27 mouse cellular contexts compared by ENCODE assay signal in the genomic region with DNA sequence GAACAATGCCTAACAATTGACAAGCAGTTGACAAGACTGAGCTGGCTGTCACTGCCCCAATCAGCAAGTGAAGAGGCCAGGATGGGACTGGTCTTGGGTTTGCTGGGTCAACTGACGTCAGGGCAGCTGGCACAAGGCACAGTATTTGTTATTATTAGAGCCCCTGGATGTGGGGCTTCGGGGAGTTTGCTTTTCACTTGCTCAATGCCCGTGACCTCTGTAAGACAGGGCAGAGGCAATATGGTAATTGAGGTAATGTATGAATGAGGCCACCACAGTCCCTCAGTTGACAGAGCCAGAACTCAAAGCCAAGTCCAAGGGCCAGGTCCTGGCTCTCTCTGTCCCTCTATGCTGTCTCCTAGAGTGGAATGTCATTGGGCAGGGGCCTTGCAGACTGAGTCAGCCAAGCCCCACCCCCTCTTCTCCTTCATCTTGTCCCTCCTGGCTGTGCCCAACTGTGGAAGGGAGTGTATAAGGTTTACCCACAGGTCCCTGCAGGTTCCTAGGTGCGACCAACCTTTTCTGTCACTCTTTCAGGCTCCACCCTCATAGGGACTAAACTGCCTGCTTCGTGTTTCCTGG. TPM values are rescaled to one million over a fixed set of nuclear protein-coding genes. Genes with fewer than 3 reads are reported as not detected.
DNase-seq lines count a peak whose midpoint lies in the region; ATAC-seq and TF ChIP-seq lines count a peak whose summit lies in the region.
"Had no signal": no experiment of that assay in that cellular context is flagged by ENCODE, and none has a peak within 500 bp of the region (broad histone marks: within the 10 kb centered on the region; RNA-seq: fewer than 3 reads in every experiment).

No protein-coding gene starts in this region.

- no peak for TF ChIP-seq EP300 in heart, adult 2 months (IDR thresholded peaks at IDR 0.05; ENCODE audit: insufficient read depth, low read depth, low read length)

- no peak for ATAC-seq in heart, embryonic 15.5 days (replicated peaks; ENCODE audit: insufficient number of reproducible peaks, insufficient read depth, low FRiP score, low read depth)
- 0 out of 2 replicates have a peak, but pooled peaks have one; percentile 17 for ATAC-seq in liver, embryonic 13.5 days (ENCODE audit: low read depth)
- no peak; the same call in 1 of the 2 replicates for ATAC-seq in liver, embryonic 12.5 days
- no peak for ATAC-seq in midbrain, embryonic 11.5 days (ENCODE audit: low FRiP score)

- DNase-seq in adrenal gland, adult 2 months: peak; percentile 60
- DNase-seq in adrenal gland, adult 18-20 months (ENCODE audit: low spot score in 2 of 2): no peak
- no peak for DNase-seq in heart, adult 2 months
- DNase-seq in liver, embryonic 13.5 days: no peak
- DNase-seq in induced T-regulatory cell, adult 2 months (ENCODE audit: low read depth): peak; percentile 41
- no peak for DNase-seq in midbrain, embryonic 11.5 days (ENCODE audit: low spot score, missing footprints)
- DNase-seq: cerebellum, adult 8-10 months; gastrocnemius, postnatal 14 days; kidney, adult 11 months; lung, embryonic 14.5 days; right cerebral cortex, adult 18-20 months had no signal

- no peak overlapping the region for H3K4me2 ChIP-seq in heart, embryonic 15.5 days
- no peak overlapping the region for H3K4me2 ChIP-seq in liver, embryonic 13.5 days
- H3K4me2 ChIP-seq in liver, embryonic 12.5 days: no peak overlapping the region
- no peak overlapping the region for H3K4me2 ChIP-seq in midbrain, embryonic 11.5 days
- H3K4me2 ChIP-seq: hindbrain, embryonic 14.5 days; limb, embryonic 12.5 days; lung, embryonic 14.5 days had no signal

- TF ChIP-seq CTCF in heart, adult 2 months (IDR thresholded peaks at IDR 0.05): no peak

- no peak overlapping the region for H3K9ac ChIP-seq in heart, embryonic 15.5 days
- no peak overlapping the region for H3K9ac ChIP-seq in heart, adult 2 months (ENCODE audit: low read depth, low read length)
- H3K9ac ChIP-seq in liver, embryonic 13.5 days: no peak overlapping the region
- H3K9ac ChIP-seq in liver, embryonic 12.5 days: no peak overlapping the region
- H3K9ac ChIP-seq in midbrain, embryonic 11.5 days (ENCODE audit: low read length): no peak overlapping the region
- H3K9ac ChIP-seq: hindbrain, embryonic 14.5 days; limb, embryonic 12.5 days; lung, embryonic 14.5 days had no signal

- WGBS in heart, embryonic 15.5 days: 53% methylated on average over 5 of the region's 5 CpGs
- 70% methylated on average over 5 of the region's 5 CpGs for whole genome bisulfite sequencing in heart, adult 2 months
- 46% methylated on average over 5 of the region's 5 CpGs for WGBS in liver, embryonic 13.5 days (ENCODE audit: insufficient replicate concordance)
- 51% methylated on average over 5 of the region's 5 CpGs for WGBS in liver, embryonic 12.5 days (ENCODE audit: insufficient replicate concordance)
- WGBS in midbrain, embryonic 11.5 days: 68% methylated on average over 5 of the region's 5 CpGs

- H3K27me3 ChIP-seq in heart, embryonic 15.5 days: no peaks in the 10 kb centered on the region
- H3K27me3 ChIP-seq in heart, adult 2 months (ENCODE audit: control insufficient read depth, insufficient read depth, low read length): no peaks in the 10 kb centered on the region
- peaks cover 14% of the 10 kb centered on the region for H3K27me3 ChIP-seq in liver, embryonic 13.5 days
- peaks cover 31% of the 10 kb centered on the region for H3K27me3 ChIP-seq in liver, embryonic 12.5 days (replicated peaks)
- H3K27me3 ChIP-seq in midbrain, embryonic 11.5 days (ENCODE audit: control insufficient read depth, insufficient read depth, low read length): no peaks in the 10 kb centered on the region
- H3K27me3 ChIP-seq: limb, embryonic 12.5 days had no signal

- intact Hi-C loops in heart, adult 2 months (cut with DNase I): no loop called here

- H3K36me3 ChIP-seq in heart, embryonic 15.5 days: no peaks in the 10 kb centered on the region
- H3K36me3 ChIP-seq in heart, adult 2 months (ENCODE audit: control insufficient read depth, insufficient read depth, low read length): no peaks in the 10 kb centered on the region
- no peaks in the 10 kb centered on the region for H3K36me3 ChIP-seq in liver, embryonic 13.5 days
- H3K36me3 ChIP-seq in liver, embryonic 12.5 days: no peaks in the 10 kb centered on the region
- no peaks in the 10 kb centered on the region for H3K36me3 ChIP-seq in midbrain, embryonic 11.5 days (ENCODE audit: control insufficient read depth, insufficient read depth, low read length)
- H3K36me3 ChIP-seq: limb, embryonic 12.5 days; midbrain, embryonic 10.5 days had no signal

- H3K4me1 ChIP-seq in heart, embryonic 15.5 days (replicated peaks): peaks cover 40% of the 10 kb centered on the region
- H3K4me1 ChIP-seq in heart, adult 2 months (ENCODE audit: control insufficient read depth, insufficient read depth, low read length): peaks cover 2% of the 10 kb centered on the region
- H3K4me1 ChIP-seq in liver, embryonic 13.5 days (replicated peaks): peaks cover 8% of the 10 kb centered on the region
- H3K4me1 ChIP-seq in liver, embryonic 12.5 days: peaks cover 19% of the 10 kb centered on the region; the same call in 1 of the 2 replicates
- peaks cover 2% of the 10 kb centered on the region; the same call in 1 of the 2 replicates for H3K4me1 ChIP-seq in midbrain, embryonic 11.5 days (ENCODE audit: control insufficient read depth, insufficient read depth, low read length)

- no peaks in the 10 kb centered on the region for H3K79me2 ChIP-seq in heart, adult 2 months (replicated peaks; ENCODE audit: control insufficient read depth, insufficient read depth, low read length)

- H3K9me3 ChIP-seq in heart, embryonic 15.5 days (replicated peaks): no peaks in the 10 kb centered on the region
- H3K9me3 ChIP-seq in liver, embryonic 13.5 days (replicated peaks): no peaks in the 10 kb centered on the region
- H3K9me3 ChIP-seq in liver, embryonic 12.5 days (replicated peaks): no peaks in the 10 kb centered on the region
- no peaks in the 10 kb centered on the region for H3K9me3 ChIP-seq in midbrain, embryonic 11.5 days (ENCODE audit: control insufficient read depth, low read length)
- H3K9me3 ChIP-seq: limb, embryonic 12.5 days; midbrain, embryonic 10.5 days had no signal

- no peak overlapping the region for H3K4me3 ChIP-seq in heart, embryonic 15.5 days
- H3K4me3 ChIP-seq in heart, adult 2 months: no peak overlapping the region
- H3K4me3 ChIP-seq in liver, embryonic 13.5 days (replicated peaks): no peak overlapping the region
- no peak overlapping the region for H3K4me3 ChIP-seq in liver, embryonic 12.5 days
- H3K4me3 ChIP-seq in midbrain, embryonic 11.5 days (ENCODE audit: low read depth, low read length): no peak overlapping the region
- H3K4me3 ChIP-seq: limb, embryonic 12.5 days; midbrain, embryonic 10.5 days had no signal

- no peak for TF ChIP-seq POLR2A in heart, adult 2 months (IDR thresholded peaks at IDR 0.05; ENCODE audit: insufficient read depth, low read depth, low read length)

- peak overlapping the region; percentile 18; the same call in 1 of the 2 replicates for H3K27ac ChIP-seq in heart, embryonic 15.5 days
- H3K27ac ChIP-seq in heart, adult 2 months: no peak overlapping the region
- H3K27ac ChIP-seq in liver, embryonic 13.5 days: no peak overlapping the region
- H3K27ac ChIP-seq in liver, embryonic 12.5 days: no peak overlapping the region
- no peak overlapping the region for H3K27ac ChIP-seq in midbrain, embryonic 11.5 days (ENCODE audit: low read depth, low read length)
- H3K27ac ChIP-seq: hindbrain, embryonic 14.5 days; limb, embryonic 12.5 days; macrophage; midbrain, embryonic 10.5 days; stomach, postnatal 0 days had no signal

RNA-seq across cellular contexts. Expression of a gene that starts 7.7 kb away (rescaled TPM):
- 1 to 10 TPM; 3.0 to 3.8 TPM for total RNA-seq in adrenal gland, adult 2 months (2021)
- polyA plus RNA-seq in adrenal gland, adult 2 months (2012; rRNA removed): 32.1 and 38.2 TPM in 2 replicates
- total RNA-seq in adrenal gland, adult 18-20 months (2021): 1 to 10 TPM; 3.7 to 4.1 TPM
- polyA plus RNA-seq in heart, embryonic 15.5 days (2015; fragmentation: Nextera tagmentation; extraction: Ambion mirVana): 5.1 and 8.3 TPM in 2 replicates
- under 1 TPM; 0.34 to 0.48 TPM for total RNA-seq in heart, adult 2 months (2021)
- polyA plus RNA-seq in heart, adult 2 months (2012; rRNA removed): 0.94 and 1.2 TPM in 2 replicates
- 1.2 and 1.3 TPM in 2 replicates for polyA plus RNA-seq in liver, embryonic 13.5 days (2015; fragmentation: Nextera tagmentation; extraction: Ambion mirVana)
- polyA plus RNA-seq in liver, embryonic 12.5 days (2016; fragmentation: Nextera tagmentation; extraction: Ambion mirVana): 1.8 TPM in 2 replicates
- polyA plus RNA-seq in midbrain, embryonic 11.5 days (2014; fragmentation: Nextera tagmentation; extraction: Ambion mirVana): 2.2 and 2.5 TPM in 2 replicates

RNA-seq across cellular contexts. Expression of a gene that starts 10.8 kb away (rescaled TPM):
- total RNA-seq in adrenal gland, adult 2 months (2021): not detected
- not detected in 2 replicates for polyA plus RNA-seq in adrenal gland, adult 2 months (2012; rRNA removed)
- not detected for total RNA-seq in adrenal gland, adult 18-20 months (2021)
- not detected in 2 replicates for polyA plus RNA-seq in heart, embryonic 15.5 days (2015; fragmentation: Nextera tagmentation; extraction: Ambion mirVana)
- not detected for total RNA-seq in heart, adult 2 months (2021)
- polyA plus RNA-seq in heart, adult 2 months (2012; rRNA removed): 4.9 and 6.8 TPM in 2 replicates
- polyA plus RNA-seq in liver, embryonic 13.5 days (2015; fragmentation: Nextera tagmentation; extraction: Ambion mirVana): not detected in 2 replicates
- polyA plus RNA-seq in liver, embryonic 12.5 days (2016; fragmentation: Nextera tagmentation; extraction: Ambion mirVana): not detected in 2 replicates
- not detected in 2 replicates for polyA plus RNA-seq in midbrain, embryonic 11.5 days (2014; fragmentation: Nextera tagmentation; extraction: Ambion mirVana)
- total RNA-seq: gastrocnemius, postnatal 14 days; layer of hippocampus, postnatal 10 days; left cerebral cortex, postnatal 10 days; monocyte, adult 5-6 weeks had no signal
- polyA plus RNA-seq: forebrain, embryonic 11.5 days; hindbrain, embryonic 14.5 days; kidney, embryonic 16.5 days; limb, embryonic 12.5 days; lung, embryonic 14.5 days; macrophage; midbrain, embryonic 10.5 days; neural tube, embryonic 11.5 days; stomach, postnatal 0 days; urinary bladder, adult 2 months had no signal

RNA-seq across cellular contexts. Expression of a gene that starts 13.0 kb away (rescaled TPM):
- not detected for total RNA-seq in adrenal gland, adult 2 months (2021)
- polyA plus RNA-seq in adrenal gland, adult 2 months (2012; rRNA removed): not detected in 2 replicates
- total RNA-seq in adrenal gland, adult 18-20 months (2021): not detected
- not detected in 2 replicates for polyA plus RNA-seq in heart, embryonic 15.5 days (2015; fragmentation: Nextera tagmentation; extraction: Ambion mirVana)
- total RNA-seq in heart, adult 2 months (2021): not detected
- 0.41 TPM in 1 of 2 replicates, not detected in the other for polyA plus RNA-seq in heart, adult 2 months (2012; rRNA removed)
- polyA plus RNA-seq in liver, embryonic 13.5 days (2015; fragmentation: Nextera tagmentation; extraction: Ambion mirVana): not detected in 2 replicates
- not detected in 2 replicates for polyA plus RNA-seq in liver, embryonic 12.5 days (2016; fragmentation: Nextera tagmentation; extraction: Ambion mirVana)
- polyA plus RNA-seq in midbrain, embryonic 11.5 days (2014; fragmentation: Nextera tagmentation; extraction: Ambion mirVana): not detected in 2 replicates
- total RNA-seq: gastrocnemius, postnatal 14 days; layer of hippocampus, postnatal 10 days; left cerebral cortex, postnatal 10 days; monocyte, adult 5-6 weeks had no signal
- polyA plus RNA-seq: forebrain, embryonic 11.5 days; hindbrain, embryonic 14.5 days; kidney, embryonic 16.5 days; large intestine, adult 2 months; limb, embryonic 12.5 days; lung, embryonic 14.5 days; macrophage; midbrain, embryonic 10.5 days; neural tube, embryonic 11.5 days; stomach, postnatal 0 days; thymus, postnatal 0 days; urinary bladder, adult 2 months had no signal

RNA-seq across cellular contexts. Expression of a gene that starts 18.3 kb away (rescaled TPM):
- total RNA-seq in adrenal gland, adult 2 months (2021): not detected
- 0.19 TPM in 1 of 2 replicates, not detected in the other for polyA plus RNA-seq in adrenal gland, adult 2 months (2012; rRNA removed)
- not detected for total RNA-seq in adrenal gland, adult 18-20 months (2021)
- not detected in 2 replicates for polyA plus RNA-seq in heart, embryonic 15.5 days (2015; fragmentation: Nextera tagmentation; extraction: Ambion mirVana)
- total RNA-seq in heart, adult 2 months (2021): not detected
- 4.9 and 5.7 TPM in 2 replicates for polyA plus RNA-seq in heart, adult 2 months (2012; rRNA removed)
- polyA plus RNA-seq in liver, embryonic 13.5 days (2015; fragmentation: Nextera tagmentation; extraction: Ambion mirVana): not detected in 2 replicates
- polyA plus RNA-seq in liver, embryonic 12.5 days (2016; fragmentation: Nextera tagmentation; extraction: Ambion mirVana): not detected in 2 replicates
- not detected in 2 replicates for polyA plus RNA-seq in midbrain, embryonic 11.5 days (2014; fragmentation: Nextera tagmentation; extraction: Ambion mirVana)
- total RNA-seq: gastrocnemius, postnatal 14 days; layer of hippocampus, postnatal 10 days; left cerebral cortex, postnatal 10 days had no signal
- polyA plus RNA-seq: forebrain, embryonic 11.5 days; hindbrain, embryonic 14.5 days; kidney, embryonic 16.5 days; limb, embryonic 12.5 days; lung, embryonic 14.5 days; macrophage; midbrain, embryonic 10.5 days; neural tube, embryonic 11.5 days; stomach, postnatal 0 days; thymus, postnatal 0 days; urinary bladder, adult 2 months had no signal

RNA-seq across cellular contexts. Expression of a gene that starts 28.0 kb away (rescaled TPM):
- total RNA-seq in adrenal gland, adult 2 months (2021): not detected
- polyA plus RNA-seq in adrenal gland, adult 2 months (2012; rRNA removed): not detected in 2 replicates
- not detected for total RNA-seq in adrenal gland, adult 18-20 months (2021)
- polyA plus RNA-seq in heart, embryonic 15.5 days (2015; fragmentation: Nextera tagmentation; extraction: Ambion mirVana): 0.30 TPM in 1 of 2 replicates, not detected in the other
- total RNA-seq in heart, adult 2 months (2021): not detected
- 4.7 and 5.2 TPM in 2 replicates for polyA plus RNA-seq in heart, adult 2 months (2012; rRNA removed)
- polyA plus RNA-seq in liver, embryonic 13.5 days (2015; fragmentation: Nextera tagmentation; extraction: Ambion mirVana): not detected in 2 replicates
- not detected in 2 replicates for polyA plus RNA-seq in liver, embryonic 12.5 days (2016; fragmentation: Nextera tagmentation; extraction: Ambion mirVana)
- polyA plus RNA-seq in midbrain, embryonic 11.5 days (2014; fragmentation: Nextera tagmentation; extraction: Ambion mirVana): not detected in 2 replicates
- total RNA-seq: gastrocnemius, postnatal 14 days; layer of hippocampus, postnatal 10 days; left cerebral cortex, postnatal 10 days had no signal
- polyA plus RNA-seq: forebrain, embryonic 11.5 days; kidney, embryonic 16.5 days; lung, embryonic 14.5 days; macrophage; midbrain, embryonic 10.5 days; neural tube, embryonic 11.5 days; urinary bladder, adult 2 months had no signal

Comparison
In these comparisons a context has a peak if more than half of its experiments do, and no peak if none do; other contexts are left out.
1. DNase-seq: peak in adrenal gland, adult 2 months (single experiment) and induced T-regulatory cell, adult 2 months (single experiment); none in adrenal gland, adult 18-20 months (0 of 2), heart, adult 2 months (0 of 2), liver, embryonic 13.5 days (single experiment) and midbrain, embryonic 11.5 days (single experiment).